ENCODE assay signal across 8 mouse cellular contexts in the genomic region with DNA sequence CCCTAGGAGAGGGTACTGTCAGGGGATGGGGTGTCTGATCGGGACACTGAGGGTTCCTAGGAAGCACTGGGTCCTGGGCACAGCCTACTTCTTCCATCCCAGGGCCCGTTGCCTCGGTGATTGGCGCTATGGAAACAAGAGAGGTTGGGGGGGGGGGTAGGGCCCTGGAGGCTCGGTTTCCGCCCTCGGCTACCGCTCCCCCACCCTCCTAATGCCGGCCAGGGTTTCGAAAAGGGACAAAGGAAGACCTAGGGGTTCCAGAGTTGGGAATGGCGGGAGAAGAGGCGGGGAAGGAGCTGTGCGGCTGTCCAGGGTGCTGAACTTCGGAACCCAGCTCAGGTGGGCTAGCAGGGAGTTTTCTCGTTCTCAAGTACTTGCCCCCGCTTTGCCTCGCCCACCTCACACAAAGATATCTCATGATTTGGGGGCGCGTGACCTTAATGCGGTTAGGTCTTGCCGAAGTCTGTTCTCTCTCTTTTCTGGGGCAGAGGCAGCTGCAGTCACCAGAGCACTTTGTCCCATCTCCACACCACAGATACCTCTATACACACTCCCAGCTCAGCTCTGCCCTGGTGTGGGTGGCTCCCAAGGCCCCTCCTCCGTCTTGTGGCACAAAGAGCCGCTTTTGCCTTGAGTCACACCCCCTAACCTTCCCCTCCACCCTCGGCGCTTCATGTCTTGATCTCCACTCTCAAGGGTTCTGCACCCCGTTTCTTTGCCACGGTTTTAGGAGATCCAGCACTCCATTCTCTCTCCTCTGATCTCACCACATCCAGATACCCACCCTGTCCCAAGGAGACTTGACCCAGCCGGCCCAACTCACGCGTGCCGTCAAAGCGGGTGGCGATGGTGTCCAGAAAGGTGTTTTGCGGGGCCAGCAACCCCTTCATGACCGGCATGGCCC. TPM values are rescaled to one million over a fixed set of nuclear protein-coding genes. Genes with fewer than 3 reads are reported as not detected.
DNase-seq lines count a peak whose midpoint lies in the region; ATAC-seq and TF ChIP-seq lines count a peak whose summit lies in the region.

No protein-coding gene starts in this region.

- no peaks in the 10 kb centered on the region for H3K36me3 ChIP-seq in heart, postnatal 0 days (replicated peaks; ENCODE audit: control insufficient read depth, insufficient read depth, low read length)
- H3K36me3 ChIP-seq in limb, embryonic 12.5 days: no peaks in the 10 kb centered on the region
- H3K36me3 ChIP-seq in midbrain, embryonic 14.5 days (ENCODE audit: control insufficient read depth, insufficient read depth, low read length): peaks cover 18% of the 10 kb centered on the region

- ATAC-seq in heart, postnatal 0 days (ENCODE audit: insufficient read depth, low read depth): no peak
- ATAC-seq in limb, embryonic 12.5 days (ENCODE audit: insufficient number of reproducible peaks, insufficient read depth, low FRiP score, low TSS enrichment, low read depth): no peak
- ATAC-seq in midbrain, embryonic 14.5 days (ENCODE audit: low FRiP score, low TSS enrichment): peak; percentile 14; the same call in 1 of the 2 replicates

- H3K4me1 ChIP-seq in heart, postnatal 0 days (ENCODE audit: control insufficient read depth, insufficient read depth): 0 out of 2 replicates have a peak, but pooled peaks cover 5% of the 10 kb centered on the region
- H3K4me1 ChIP-seq in limb, embryonic 12.5 days (replicated peaks): peaks cover 20% of the 10 kb centered on the region
- H3K4me1 ChIP-seq in midbrain, embryonic 14.5 days (ENCODE audit: control insufficient read depth, insufficient read depth, low read length): peaks cover 10% of the 10 kb centered on the region; the same call in 1 of the 2 replicates

- TF ChIP-seq EP300 in heart, postnatal 0 days (IDR thresholded peaks at IDR 0.05; ENCODE audit: low read depth): no peak

- DNase-seq in right cerebral cortex, postnatal 14 days: peak; percentile 37
- DNase-seq in right cerebral cortex, postnatal 36 days (ENCODE audit: low spot score in 2 of 2): no peak
- peak; percentile 61 for DNase-seq in brain, embryonic 14.5 days (ENCODE audit: low read depth)
- DNase-seq in heart, postnatal 0 days (ENCODE audit: low spot score): no peak
- DNase-seq in midbrain, embryonic 14.5 days: peak; percentile 58
- peak; percentile 77 for DNase-seq in thymus, postnatal 4 days
- DNase-seq in cerebellum, postnatal 4 days (ENCODE audit: low spot score in 2 of 2): no peak

- TF ChIP-seq POLR2A in brain, embryonic 14.5 days (IDR thresholded peaks at IDR 0.05; ENCODE audit: borderline replicate concordance, extremely low read depth, insufficient read depth, insufficient read length, poor library complexity, severe bottlenecking): no peak

- H3K9me3 ChIP-seq in heart, postnatal 0 days (replicated peaks; ENCODE audit: control insufficient read depth, low read length): no peaks in the 10 kb centered on the region
- H3K9me3 ChIP-seq in limb, embryonic 12.5 days: no peaks in the 10 kb centered on the region
- no peaks in the 10 kb centered on the region for H3K9me3 ChIP-seq in midbrain, embryonic 14.5 days (ENCODE audit: control insufficient read depth, low read length)

- no peak overlapping the region for H3K9ac ChIP-seq in heart, postnatal 0 days (replicated peaks; ENCODE audit: low read depth, low read length)
- no peak overlapping the region for H3K9ac ChIP-seq in limb, embryonic 12.5 days (replicated peaks)
- peak overlapping the region; percentile 73 for H3K9ac ChIP-seq in midbrain, embryonic 14.5 days (replicated peaks; ENCODE audit: low read length)

- peak overlapping the region; percentile 10; the same call in 1 of the 2 replicates for H3K4me2 ChIP-seq in heart, postnatal 0 days (ENCODE audit: low read depth, low read length)
- peak overlapping the region; percentile 55 for H3K4me2 ChIP-seq in limb, embryonic 12.5 days
- H3K4me2 ChIP-seq in midbrain, embryonic 14.5 days (ENCODE audit: low read length): peak overlapping the region; percentile 71

- H3K4me3 ChIP-seq in heart, postnatal 0 days (ENCODE audit: low read depth, low read length): 0 out of 2 replicates have a peak overlapping the region, but pooled peaks have one; percentile 0
- H3K4me3 ChIP-seq in limb, embryonic 12.5 days (replicated peaks): peak overlapping the region; percentile 26
- peak overlapping the region; percentile 53 for H3K4me3 ChIP-seq in midbrain, embryonic 14.5 days (replicated peaks; ENCODE audit: low read depth, low read length)

- TF ChIP-seq CTCF in brain, embryonic 14.5 days (IDR thresholded peaks at IDR 0.05; ENCODE audit: borderline replicate concordance, extremely low read depth, insufficient read depth, insufficient read length): no peak
- TF ChIP-seq CTCF in heart, postnatal 0 days (IDR thresholded peaks at IDR 0.05; ENCODE audit: low read depth): no peak

- H3K27ac ChIP-seq in heart, postnatal 0 days (ENCODE audit: low read depth): no peak overlapping the region
- H3K27ac ChIP-seq in limb, embryonic 12.5 days: no peak overlapping the region
- peak overlapping the region; percentile 71 for H3K27ac ChIP-seq in midbrain, embryonic 14.5 days (replicated peaks; ENCODE audit: low read depth, low read length)

- peaks cover 45% of the 10 kb centered on the region for H3K27me3 ChIP-seq in heart, postnatal 0 days (ENCODE audit: control insufficient read depth, insufficient read depth, low read length)
- H3K27me3 ChIP-seq in limb, embryonic 12.5 days: peaks cover 76% of the 10 kb centered on the region
- H3K27me3 ChIP-seq in midbrain, embryonic 14.5 days (ENCODE audit: control insufficient read depth, insufficient read depth, low read length): no peaks in the 10 kb centered on the region

- 3% methylated on average over 35 of the region's 35 CpGs for WGBS in heart, postnatal 0 days
- WGBS in limb, embryonic 12.5 days: 2% methylated on average over 35 of the region's 35 CpGs
- WGBS in midbrain, embryonic 14.5 days: 1% methylated on average over 35 of the region's 35 CpGs

RNA-seq across cellular contexts. Expression of gene Kcnh4, which starts 0.8 kb away (rescaled TPM):
- polyA plus RNA-seq in brain, embryonic 14.5 days (2012; rRNA removed): 33.1 and 36.4 TPM in 2 replicates
- total RNA-seq in heart, postnatal 0 days (2014; rRNA removed; ENCODE audit: low replicate concordance): not detected in 2 replicates
- not detected in 2 replicates for polyA plus RNA-seq in heart, postnatal 0 days (2015; fragmentation: Nextera tagmentation; extraction: Ambion mirVana)
- polyA plus RNA-seq in limb, embryonic 12.5 days (2016; fragmentation: Nextera tagmentation; extraction: Ambion mirVana): not detected in 2 replicates
- 9.8 and 13.0 TPM in 2 replicates for polyA plus RNA-seq in midbrain, embryonic 14.5 days (2014; fragmentation: Nextera tagmentation; extraction: Ambion mirVana)

RNA-seq across cellular contexts. Expression of gene Hcrt, which starts 3.8 kb away (rescaled TPM):
- 0.45 and 0.91 TPM in 2 replicates for polyA plus RNA-seq in brain, embryonic 14.5 days (2012; rRNA removed)
- not detected in 2 replicates for total RNA-seq in heart, postnatal 0 days (2014; rRNA removed; ENCODE audit: low replicate concordance)
- polyA plus RNA-seq in heart, postnatal 0 days (2015; fragmentation: Nextera tagmentation; extraction: Ambion mirVana): not detected in 2 replicates
- not detected in 2 replicates for polyA plus RNA-seq in limb, embryonic 12.5 days (2016; fragmentation: Nextera tagmentation; extraction: Ambion mirVana)
- polyA plus RNA-seq in midbrain, embryonic 14.5 days (2014; fragmentation: Nextera tagmentation; extraction: Ambion mirVana): 0.55 TPM in 1 of 2 replicates, not detected in the other

RNA-seq across cellular contexts. Expression of gene Ghdc, which starts 11.8 kb away (rescaled TPM):
- 5.5 and 7.7 TPM in 2 replicates for polyA plus RNA-seq in brain, embryonic 14.5 days (2012; rRNA removed)
- total RNA-seq in heart, postnatal 0 days (2014; rRNA removed; ENCODE audit: low replicate concordance): 8.2 and 13.0 TPM in 2 replicates
- 6.8 and 7.0 TPM in 2 replicates for polyA plus RNA-seq in heart, postnatal 0 days (2015; fragmentation: Nextera tagmentation; extraction: Ambion mirVana)
- polyA plus RNA-seq in limb, embryonic 12.5 days (2016; fragmentation: Nextera tagmentation; extraction: Ambion mirVana): 5.4 and 6.8 TPM in 2 replicates
- 3.0 TPM in 2 replicates for polyA plus RNA-seq in midbrain, embryonic 14.5 days (2014; fragmentation: Nextera tagmentation; extraction: Ambion mirVana)

RNA-seq across cellular contexts. Expression of gene Rab5c, which starts 20.9 kb away (rescaled TPM):
- 236 and 270 TPM in 2 replicates for polyA plus RNA-seq in brain, embryonic 14.5 days (2012; rRNA removed)
- total RNA-seq in heart, postnatal 0 days (2014; rRNA removed; ENCODE audit: low replicate concordance): 99.1 and 117 TPM in 2 replicates
- 11.0 and 12.0 TPM in 2 replicates for polyA plus RNA-seq in heart, postnatal 0 days (2015; fragmentation: Nextera tagmentation; extraction: Ambion mirVana)
- polyA plus RNA-seq in limb, embryonic 12.5 days (2016; fragmentation: Nextera tagmentation; extraction: Ambion mirVana): 14.3 and 24.3 TPM in 2 replicates
- 86.8 and 156 TPM in 2 replicates for polyA plus RNA-seq in midbrain, embryonic 14.5 days (2014; fragmentation: Nextera tagmentation; extraction: Ambion mirVana)

RNA-seq across cellular contexts. Expression of gene Hspb9, which starts 45.3 kb away (rescaled TPM):
- not detected in 2 replicates for polyA plus RNA-seq in brain, embryonic 14.5 days (2012; rRNA removed)
- not detected in 2 replicates for total RNA-seq in heart, postnatal 0 days (2014; rRNA removed; ENCODE audit: low replicate concordance)
- 0.22 TPM in 1 of 2 replicates, not detected in the other for polyA plus RNA-seq in heart, postnatal 0 days (2015; fragmentation: Nextera tagmentation; extraction: Ambion mirVana)
- 0.47 TPM in 1 of 2 replicates, not detected in the other for polyA plus RNA-seq in limb, embryonic 12.5 days (2016; fragmentation: Nextera tagmentation; extraction: Ambion mirVana)
- 0.70 TPM in 1 of 2 replicates, not detected in the other for polyA plus RNA-seq in midbrain, embryonic 14.5 days (2014; fragmentation: Nextera tagmentation; extraction: Ambion mirVana)

Comparison
In these comparisons a context has a peak if more than half of its experiments do, and no peak if none do; other contexts are left out.
1. DNase-seq: peak in right cerebral cortex, postnatal 14 days (single experiment), brain, embryonic 14.5 days (single experiment), midbrain, embryonic 14.5 days (single experiment) and thymus, postnatal 4 days (single experiment); none in right cerebral cortex, postnatal 36 days (0 of 2), heart, postnatal 0 days (single experiment) and cerebellum, postnatal 4 days (0 of 2).
2. H3K4me2 ChIP-seq: peak in every context shown above with its lines; median percentile 71 in midbrain, embryonic 14.5 days; 55 in limb, embryonic 12.5 days; 10 in heart, postnatal 0 days.
3. H3K4me3 ChIP-seq: peak in every context shown above with its lines; median percentile 53 in midbrain, embryonic 14.5 days; 26 in limb, embryonic 12.5 days; 0 in heart, postnatal 0 days.
4. RNA of gene Kcnh4, which starts 0.8 kb away (polyA plus RNA-seq): 33.1 to 36.4 TPM in brain, embryonic 14.5 days and 9.8 to 13.0 TPM in midbrain, embryonic 14.5 days; not detected in heart, postnatal 0 days and not detected in limb, embryonic 12.5 days; every median in the first group is over 10 times any median in the second.